Mouse (Mus musculus): ENCODE measurements at regions not wholly inside any gene's neighbourhood (a gene's known extent, or its start where the extent isn't known, plus 50 kb on each side); places are given as distances from the start of the nearest gene placed in this dataset.

- DNase-seq (ENCODE audit: low spot score) = no peak
Observed at GRCm38 (mm10) chr6:35608336-35608735, 68.6 kb upstream of the Mtpn start.

GRCm38 (mm10) chr6:35605100-35605499, 65.4 kb upstream of the Mtpn start:
- peak; percentile 10 for DNase-seq (ENCODE audit: low spot score)

GRCm38 (mm10) chr6:35601373-35601772, 61.7 kb upstream of the Mtpn start:
- DNase-seq (ENCODE audit: low spot score) = no peak

- DNase-seq (ENCODE audit: low spot score) = no peak
Observed at GRCm38 (mm10) chr6:35599841-35600240, 60.2 kb upstream of the Mtpn start.

GRCm38 (mm10) chr6:35598406-35599185, 58.9 kb upstream of the Mtpn start:
- DNase-seq (ENCODE audit: low spot score) = no peak

- no peak for DNase-seq (ENCODE audit: low spot score)
Observed at GRCm38 (mm10) chr6:35595012-35595411, 55.3 kb upstream of the Mtpn start.

- no peak for DNase-seq (ENCODE audit: low spot score)
Observed at GRCm38 (mm10) chr6:35592234-35592633, 52.5 kb upstream of the Mtpn start.
